Mouse (Mus musculus) limb, embryonic 14.5 days (tissue): Measurements from ENCODE around the gene C5ar1. TPM values are rescaled to one million over a fixed set of nuclear protein-coding genes. Genes with fewer than 3 reads are reported as not detected.
A peak's percentile ranks its signal among the peaks of the same experiment; 100 is the strongest.

Experiments used
- ATAC-seq: fragments of 200-750 bp; cut with Nextera tagmentation; 2 replicates; pipeline ENCODE4 v1.8.0; 2017; ENCODE audit warnings: low read depth, moderate number of reproducible peaks, moderate TSS enrichment; ENCODE audit not compliant: low FRiP score
- DNase-seq: peaks from one replicate; pipeline ENCODE4 v3.0.0-alpha.2; 2015; ENCODE audit warnings: low spot score
- H3K27ac ChIP-seq: fragments of 300-500 bp; sonication (generic); replicated peaks from 2 replicates; pipeline ENCODE4 v1.5.1; 2014; ENCODE audit warnings: low read depth, mild to moderate bottlenecking, low read length, moderate library complexity, mixed read lengths
- H3K27me3 ChIP-seq: fragments of 300-500 bp; sonication (generic); 2 replicates; pipeline ENCODE4 v1.6.1; 2014; ENCODE audit warnings: low read length, mixed read lengths; ENCODE audit not compliant: control insufficient read depth, insufficient read depth
- H3K36me3 ChIP-seq: fragments of 300-500 bp; sonication (generic); 2 replicates; pipeline ENCODE4 v1.6.1; 2014; ENCODE audit warnings: mild to moderate bottlenecking, low read length, moderate library complexity, mixed read lengths; ENCODE audit not compliant: control insufficient read depth, insufficient read depth
- H3K4me1 ChIP-seq: fragments of 300-500 bp; sonication (generic); 2 replicates; pipeline ENCODE4 v1.6.1; 2014; ENCODE audit warnings: antibody characterized with exemption, low read length, mixed read lengths; ENCODE audit not compliant: control insufficient read depth, insufficient read depth
- H3K4me2 ChIP-seq: fragments of 300-500 bp; sonication (generic); replicated peaks from 2 replicates; pipeline ENCODE4 v1.6.1; 2014; ENCODE audit warnings: low read depth, mild to moderate bottlenecking, low read length, moderate library complexity; ENCODE audit not compliant: severe bottlenecking
- H3K4me3 ChIP-seq: fragments of 300-500 bp; sonication (generic); replicated peaks from 2 replicates; pipeline ENCODE4 v1.5.1; 2014; ENCODE audit warnings: low read length
- H3K9ac ChIP-seq: fragments of 300-500 bp; sonication (generic); 2 replicates; pipeline ENCODE4 v1.6.1; 2014; ENCODE audit warnings: mild to moderate bottlenecking, low read depth, low read length, moderate library complexity; ENCODE audit not compliant: severe bottlenecking
- H3K9me3 ChIP-seq: fragments of 300-500 bp; sonication (generic); 2 replicates; pipeline ENCODE4 v1.6.1; 2016; ENCODE audit warnings: low read length; ENCODE audit not compliant: control insufficient read depth
- POLR2A ChIP-seq: fragments of 200-500 bp; IDR thresholded peaks from 2 replicates; pipeline ENCODE4 v1.8.0; 2012; ENCODE audit warnings: inconsistent platforms, mild to moderate bottlenecking, moderate library complexity, borderline replicate concordance; ENCODE audit not compliant: insufficient read depth, insufficient read length; ENCODE audit errors: extremely low read depth
- WGBS: fragments of 180-500 bp; shearing (Covaris S2); extraction: QIAGEN DNeasy Blood & Tissue Kit; methylation state at CpG from one replicate; pipeline ENCODE4 v1.1.7; 2014; 5-methylcytosine and 5-hydroxymethylcytosine counted together
- polyA plus RNA-seq, 2 experiments: library from polyadenylated mRNA; depleted of rRNA in 1 of 2; stranded (reverse) in 1 of 2; unstranded in 1 of 2; fragments of >200 nt; fragmentation: Nextera tagmentation in 1 of 2; extraction: Ambion mirVana in 1 of 2; gene quantifications; 2 replicates each; pipeline versions ENCODE4 v1.2.1 to v1.2.3; 2012 to 2014

Gene C5ar1
- polyA plus RNA-seq, 2 experiments, result 3.1 to 3.2 TPM

DNA sequence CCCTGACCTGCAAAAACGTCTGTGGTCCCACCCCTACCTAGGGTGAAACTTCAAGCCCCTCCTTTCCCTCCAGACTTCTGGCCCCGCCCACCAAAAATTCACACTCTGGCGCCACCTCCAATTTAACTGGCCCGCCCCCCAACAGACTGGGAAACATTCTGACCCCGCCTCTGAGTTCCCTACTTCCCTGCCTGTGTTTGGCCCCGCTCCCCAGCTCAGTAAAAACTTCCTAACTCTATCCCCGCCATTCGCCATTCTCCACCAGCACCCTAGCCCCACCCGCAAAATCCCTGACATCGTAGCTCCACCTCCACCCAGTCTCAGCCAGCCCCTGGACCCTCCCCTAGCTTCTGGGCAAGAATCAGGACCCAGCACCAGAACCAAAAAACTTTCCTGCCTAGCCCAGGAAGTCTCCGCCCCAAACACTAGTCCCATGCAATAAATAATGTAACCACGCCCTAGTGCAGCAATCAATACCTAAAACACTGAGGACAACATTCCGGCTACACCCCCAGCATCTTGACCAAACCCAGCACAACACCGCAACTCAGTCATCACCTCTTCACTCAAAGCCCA is 26.2 kb upstream of the C5ar1 start:
- H3K4me1 ChIP-seq, result peaks cover 4% of the 10 kb centered on the region; the same call in 1 of the 2 replicates
- peak overlapping the region; percentile 11 for H3K27ac ChIP-seq
- no peaks in the 10 kb centered on the region for H3K27me3 ChIP-seq
- H3K4me3 ChIP-seq, result peak overlapping the region; percentile 64
- TF ChIP-seq POLR2A, result no peak
- ATAC-seq, result peak; percentile 41
- no peaks in the 10 kb centered on the region for H3K9me3 ChIP-seq
- peak overlapping the region; percentile 57 for H3K4me2 ChIP-seq
- WGBS, result under 1% methylated on average over 13 of the region's 14 CpGs
- H3K36me3 ChIP-seq, result peaks cover 33% of the 10 kb centered on the region
- DNase-seq, result peak; percentile 83
- H3K9ac ChIP-seq, result peak overlapping the region; percentile 21; the same call in 1 of the 2 replicates

DNA sequence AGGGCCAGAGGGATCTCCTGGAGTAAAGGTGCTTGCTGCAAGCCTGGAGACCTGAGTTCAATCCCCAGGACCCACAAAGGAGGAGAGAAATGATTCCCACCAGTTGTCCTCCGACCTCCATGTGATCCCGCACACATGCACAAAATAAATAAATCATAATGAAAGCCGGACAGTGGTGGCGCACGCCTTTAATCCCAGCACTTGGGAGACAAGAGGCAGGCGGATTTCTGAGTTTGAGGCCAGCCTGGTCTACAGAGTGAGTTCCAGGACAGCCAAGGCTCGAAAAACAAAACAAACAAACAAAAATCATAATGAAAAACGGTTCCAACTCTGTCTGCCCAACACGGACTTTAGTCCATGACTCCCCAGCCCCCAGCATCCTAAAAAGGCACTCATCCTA is 25.6 kb upstream of the C5ar1 start:
- Histone ChIP-seq H3K36me3 (peaks cover 39% of the 10 kb centered on the region), H3K9ac (no peak overlapping the region), H3K4me2 (peak overlapping the region; percentile 57), H3K9me3 (no peaks in the 10 kb centered on the region), H3K4me1 (peaks cover 4% of the 10 kb centered on the region; the same call in 1 of the 2 replicates), H3K4me3 (peak overlapping the region; percentile 64), H3K27me3 (no peaks in the 10 kb centered on the region), H3K27ac (peak overlapping the region; percentile 11; the same call in 1 of the 2 replicates)
- 69% methylated on average over 9 of the region's 9 CpGs for WGBS
- DNase-seq (no peak), ATAC-seq (no peak)
- no peak for TF ChIP-seq POLR2A

DNA sequence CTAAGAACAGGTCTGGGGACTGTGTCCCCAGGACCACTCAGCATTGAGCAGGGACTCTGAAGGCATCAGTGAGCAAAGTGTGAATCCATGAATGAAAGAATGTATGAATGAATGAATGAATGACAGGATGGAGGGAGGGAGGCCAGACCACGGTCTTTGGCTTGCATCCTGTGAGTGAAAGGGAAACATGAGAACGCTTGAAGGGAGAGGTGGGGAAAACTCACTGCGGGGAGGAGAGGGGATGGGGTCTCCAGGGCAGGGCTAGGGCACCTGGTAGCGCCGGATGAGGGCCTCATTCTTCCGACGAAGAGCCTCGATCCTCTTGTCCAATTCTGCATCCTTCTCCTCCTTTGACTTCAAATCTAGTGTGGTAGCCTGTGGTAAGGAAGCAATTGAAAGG is 24.7 kb upstream of the C5ar1 start:
- peaks cover 40% of the 10 kb centered on the region for H3K36me3 ChIP-seq

DNA sequence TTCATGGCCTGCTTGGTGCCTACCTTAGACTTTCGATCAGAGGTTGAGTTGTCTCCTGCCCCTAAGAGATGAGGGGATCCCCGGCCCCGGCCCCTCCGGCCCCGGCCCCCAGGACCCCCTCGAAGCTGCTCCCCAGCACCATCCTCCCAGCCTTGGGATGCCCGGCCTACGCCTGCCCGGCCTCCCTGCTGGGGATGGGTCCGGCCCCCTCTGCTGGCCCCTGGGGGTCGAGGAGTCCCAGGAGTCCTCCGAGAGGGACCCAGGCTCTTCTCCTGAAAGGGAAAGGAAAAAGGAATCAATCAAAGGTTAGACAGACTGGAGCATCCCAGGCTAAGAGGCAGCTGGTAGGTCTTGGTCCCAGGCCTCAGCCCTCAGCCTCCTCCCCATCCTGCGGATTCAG is 23.0 kb upstream of the C5ar1 start:
- H3K4me2 ChIP-seq, result no peak overlapping the region
- H3K9me3 ChIP-seq, result no peaks in the 10 kb centered on the region
- no peak for DNase-seq
- no peak for ATAC-seq
- H3K4me1 ChIP-seq, result peaks cover 4% of the 10 kb centered on the region; the same call in 1 of the 2 replicates
- H3K9ac ChIP-seq, result no peak overlapping the region
- no peak for TF ChIP-seq POLR2A
- 94% methylated on average over 9 of the region's 13 CpGs for WGBS
- no peak overlapping the region for H3K27ac ChIP-seq
- H3K36me3 ChIP-seq, result peaks cover 53% of the 10 kb centered on the region
- no peaks in the 10 kb centered on the region for H3K27me3 ChIP-seq
- H3K4me3 ChIP-seq, result no peak overlapping the region

More for the DNA sequence above, 24.7 kb upstream of the C5ar1 start:
- no peak overlapping the region for H3K4me2 ChIP-seq
- H3K9ac ChIP-seq, result no peak overlapping the region
- TF ChIP-seq POLR2A, result no peak
- DNase-seq, result no peak
- H3K4me1 ChIP-seq, result peaks cover 4% of the 10 kb centered on the region; the same call in 1 of the 2 replicates
- no peaks in the 10 kb centered on the region for H3K27me3 ChIP-seq
- H3K4me3 ChIP-seq, result no peak overlapping the region
- no peak overlapping the region for H3K27ac ChIP-seq
- ATAC-seq, result no peak
- no peaks in the 10 kb centered on the region for H3K9me3 ChIP-seq
- 88% methylated on average over 8 of the region's 8 CpGs for WGBS

DNA sequence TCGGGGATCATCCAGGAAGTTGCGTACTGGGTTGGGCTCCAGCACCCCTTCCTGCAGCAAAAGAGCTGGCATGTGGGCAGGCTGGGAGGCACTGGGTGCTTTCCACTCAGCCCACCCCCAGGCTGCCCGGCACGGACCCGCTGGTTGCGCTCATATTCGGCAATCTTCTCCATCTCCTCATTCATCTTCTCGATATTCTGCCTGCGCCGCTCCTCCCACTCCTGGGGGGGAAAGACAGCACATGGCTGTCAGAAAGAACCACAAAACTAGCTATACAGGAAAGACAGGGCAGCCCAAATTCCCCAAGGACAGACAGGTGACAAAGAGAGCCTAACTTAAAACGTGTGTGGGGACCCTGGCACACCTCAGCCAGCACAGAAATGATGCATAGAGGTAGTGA is 21.4 kb upstream of the C5ar1 start:
- 83% methylated on average over 11 of the region's 11 CpGs for WGBS
- no peaks in the 10 kb centered on the region for H3K9me3 ChIP-seq
- H3K4me3 ChIP-seq, result no peak overlapping the region
- peaks cover 4% of the 10 kb centered on the region; the same call in 1 of the 2 replicates for H3K4me1 ChIP-seq
- H3K27me3 ChIP-seq, result no peaks in the 10 kb centered on the region
- no peak overlapping the region for H3K4me2 ChIP-seq
- H3K36me3 ChIP-seq, result peaks cover 69% of the 10 kb centered on the region
- ATAC-seq (no peak), DNase-seq (no peak)
- H3K9ac ChIP-seq, result no peak overlapping the region
- no peak overlapping the region for H3K27ac ChIP-seq
- TF ChIP-seq POLR2A, result no peak
